19 mouse cellular contexts compared by ENCODE assay signal in the genomic region with DNA sequence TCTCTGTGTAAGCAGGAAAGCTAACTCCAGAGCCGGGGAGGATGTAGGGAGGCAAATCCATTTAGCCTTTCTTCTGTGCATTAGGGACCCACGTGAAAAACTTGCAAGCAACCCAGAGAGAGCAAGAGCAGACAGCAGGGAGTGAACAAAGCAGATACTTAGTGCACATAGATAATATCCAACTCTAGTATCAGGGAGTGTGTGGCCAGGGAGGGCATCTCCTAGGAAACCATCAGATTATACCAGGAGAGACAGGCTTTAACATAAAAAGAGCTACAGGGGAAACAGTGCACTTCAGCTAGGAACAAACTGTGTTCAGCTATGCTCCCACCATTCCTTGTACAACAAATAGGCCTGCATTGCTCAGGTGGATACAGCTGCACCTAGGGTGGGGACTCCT.
DNase-seq lines count a peak whose midpoint lies in the region; ATAC-seq and TF ChIP-seq lines count a peak whose summit lies in the region.
"Had no signal": no experiment of that assay in that cellular context is flagged by ENCODE, and none has a peak within 500 bp of the region (broad histone marks: within the 10 kb centered on the region; RNA-seq: fewer than 3 reads in every experiment).

No protein-coding gene starts in this region.

- H3K4me2 ChIP-seq in forebrain, embryonic 14.5 days (ENCODE audit: low read length), result no peak overlapping the region
- H3K4me2 ChIP-seq in forebrain, embryonic 12.5 days, result no peak overlapping the region
- no peak overlapping the region for H3K4me2 ChIP-seq in hindbrain, embryonic 15.5 days
- H3K4me2 ChIP-seq in stomach, embryonic 14.5 days (replicated peaks; ENCODE audit: low read depth, low read length), result no peak overlapping the region
- H3K4me2 ChIP-seq in stomach, postnatal 0 days (replicated peaks; ENCODE audit: low read depth), result no peak overlapping the region
- no peak overlapping the region for H3K4me2 ChIP-seq in midbrain, postnatal 0 days (ENCODE audit: low read depth, low read length, poor library complexity, severe bottlenecking)
- H3K4me2 ChIP-seq in lung, postnatal 0 days (replicated peaks; ENCODE audit: low read depth, low read length), result no peak overlapping the region
- H3K4me2 ChIP-seq: embryonic facial prominence, embryonic 12.5 days had no signal

- H3K36me3 ChIP-seq in forebrain, embryonic 14.5 days (ENCODE audit: control insufficient read depth, insufficient read depth, low read length), result no peaks in the 10 kb centered on the region
- H3K36me3 ChIP-seq in forebrain, embryonic 12.5 days (replicated peaks), result no peaks in the 10 kb centered on the region
- H3K36me3 ChIP-seq in hindbrain, embryonic 15.5 days, result no peaks in the 10 kb centered on the region
- H3K36me3 ChIP-seq in hindbrain, embryonic 10.5 days, result no peaks in the 10 kb centered on the region
- no peaks in the 10 kb centered on the region for H3K36me3 ChIP-seq in stomach, embryonic 14.5 days (ENCODE audit: control insufficient read depth, insufficient read depth, low read length)
- H3K36me3 ChIP-seq in stomach, postnatal 0 days (ENCODE audit: control insufficient read depth, insufficient read depth, low read length), result no peaks in the 10 kb centered on the region
- no peaks in the 10 kb centered on the region for H3K36me3 ChIP-seq in midbrain, postnatal 0 days (ENCODE audit: insufficient read depth, low read length)
- no peaks in the 10 kb centered on the region for H3K36me3 ChIP-seq in lung, postnatal 0 days (ENCODE audit: insufficient read depth, low read length)
- H3K36me3 ChIP-seq: embryonic facial prominence, embryonic 12.5 days; heart, embryonic 10.5 days had no signal

- H3K27me3 ChIP-seq in forebrain, embryonic 14.5 days (replicated peaks; ENCODE audit: control insufficient read depth, insufficient read depth, low read length), result no peaks in the 10 kb centered on the region
- H3K27me3 ChIP-seq in forebrain, embryonic 12.5 days, result no peaks in the 10 kb centered on the region
- H3K27me3 ChIP-seq in hindbrain, embryonic 15.5 days, result no peaks in the 10 kb centered on the region
- H3K27me3 ChIP-seq in hindbrain, embryonic 10.5 days (ENCODE audit: insufficient read depth, poor library complexity, severe bottlenecking), result no peaks in the 10 kb centered on the region
- H3K27me3 ChIP-seq in stomach, embryonic 14.5 days (ENCODE audit: control insufficient read depth, insufficient read depth, low read length), result no peaks in the 10 kb centered on the region
- H3K27me3 ChIP-seq in stomach, postnatal 0 days (ENCODE audit: control insufficient read depth, insufficient read depth, low read length), result no peaks in the 10 kb centered on the region
- no peaks in the 10 kb centered on the region for H3K27me3 ChIP-seq in midbrain, postnatal 0 days (ENCODE audit: insufficient read depth, low read length)
- no peaks in the 10 kb centered on the region for H3K27me3 ChIP-seq in lung, postnatal 0 days (replicated peaks; ENCODE audit: insufficient read depth, low read length)
- H3K27me3 ChIP-seq: embryonic facial prominence, embryonic 12.5 days had no signal

- ATAC-seq in forebrain, embryonic 14.5 days, result peak; percentile 26; the same call in 1 of the 2 replicates
- no peak for ATAC-seq in forebrain, embryonic 12.5 days (ENCODE audit: low FRiP score)
- no peak for ATAC-seq in hindbrain, embryonic 15.5 days (ENCODE audit: low FRiP score, low read depth)
- ATAC-seq in stomach, embryonic 14.5 days (ENCODE audit: insufficient number of reproducible peaks, insufficient read depth, low FRiP score, low read depth), result 0 out of 2 replicates have a peak, but pooled peaks have one; percentile 28
- ATAC-seq in stomach, postnatal 0 days (ENCODE audit: low FRiP score, low TSS enrichment), result no peak
- ATAC-seq in midbrain, postnatal 0 days (ENCODE audit: low FRiP score), result no peak
- ATAC-seq in lung, postnatal 0 days, result no peak
- ATAC-seq: hindbrain, embryonic 16.5 days; inflammation-experienced regulatory T-cells, adult 6 months had no signal

- no peak overlapping the region for H3K27ac ChIP-seq in forebrain, embryonic 14.5 days (ENCODE audit: low read depth, low read length)
- no peak overlapping the region for H3K27ac ChIP-seq in forebrain, embryonic 12.5 days
- 0 out of 2 replicates have a peak overlapping the region, but pooled peaks have one; percentile 1 for H3K27ac ChIP-seq in hindbrain, embryonic 15.5 days (replicated peaks)
- H3K27ac ChIP-seq in hindbrain, embryonic 10.5 days, result no peak overlapping the region
- no peak overlapping the region for H3K27ac ChIP-seq in stomach, embryonic 14.5 days (ENCODE audit: low read length)
- H3K27ac ChIP-seq in stomach, postnatal 0 days (replicated peaks), result no peak overlapping the region
- no peak overlapping the region for H3K27ac ChIP-seq in midbrain, postnatal 0 days (ENCODE audit: low read depth, low read length)
- H3K27ac ChIP-seq in lung, postnatal 0 days (ENCODE audit: low read length), result no peak overlapping the region
- H3K27ac ChIP-seq: embryonic facial prominence, embryonic 12.5 days; heart, embryonic 10.5 days had no signal

- WGBS in forebrain, embryonic 14.5 days, result 51% methylated on average over 2 of the region's 2 CpGs
- WGBS in forebrain, embryonic 12.5 days, result 39% methylated on average over 2 of the region's 2 CpGs
- 19% methylated on average over 2 of the region's 2 CpGs for WGBS in hindbrain, embryonic 15.5 days
- WGBS in hindbrain, embryonic 10.5 days, result 42% methylated on average over 2 of the region's 2 CpGs
- 20% methylated on average over 2 of the region's 2 CpGs for WGBS in stomach, embryonic 14.5 days
- 26% methylated on average over 2 of the region's 2 CpGs for WGBS in stomach, postnatal 0 days
- 12% methylated on average over 2 of the region's 2 CpGs for WGBS in midbrain, postnatal 0 days
- 28% methylated on average over 2 of the region's 2 CpGs for WGBS in lung, postnatal 0 days

- no peak for TF ChIP-seq EP300 in stomach, postnatal 0 days (optimal IDR thresholded peaks at IDR 0.05)
- TF ChIP-seq EP300 in lung, postnatal 0 days (IDR thresholded peaks at IDR 0.05), result no peak

- H3K4me1 ChIP-seq in forebrain, embryonic 14.5 days (ENCODE audit: control insufficient read depth, insufficient read depth, low read length), result no peaks in the 10 kb centered on the region
- peaks cover 14% of the 10 kb centered on the region; the same call in 1 of the 2 replicates for H3K4me1 ChIP-seq in forebrain, embryonic 12.5 days
- H3K4me1 ChIP-seq in hindbrain, embryonic 15.5 days (replicated peaks), result peaks cover 19% of the 10 kb centered on the region
- H3K4me1 ChIP-seq in hindbrain, embryonic 10.5 days (replicated peaks), result peaks cover 35% of the 10 kb centered on the region
- no peaks in the 10 kb centered on the region for H3K4me1 ChIP-seq in stomach, embryonic 14.5 days (ENCODE audit: control insufficient read depth, insufficient read depth, low read length)
- no peaks in the 10 kb centered on the region for H3K4me1 ChIP-seq in stomach, postnatal 0 days (replicated peaks; ENCODE audit: control insufficient read depth, insufficient read depth)
- no peaks in the 10 kb centered on the region; the same call in 1 of the 2 replicates for H3K4me1 ChIP-seq in midbrain, postnatal 0 days (ENCODE audit: insufficient read depth, low read length)
- no peaks in the 10 kb centered on the region for H3K4me1 ChIP-seq in lung, postnatal 0 days (ENCODE audit: insufficient read depth, low read depth, low read length)
- H3K4me1 ChIP-seq: embryonic facial prominence, embryonic 12.5 days had no signal

- H3K9ac ChIP-seq in forebrain, embryonic 14.5 days (ENCODE audit: low read length), result no peak overlapping the region
- H3K9ac ChIP-seq in forebrain, embryonic 12.5 days, result no peak overlapping the region
- H3K9ac ChIP-seq in hindbrain, embryonic 15.5 days, result no peak overlapping the region
- no peak overlapping the region for H3K9ac ChIP-seq in stomach, embryonic 14.5 days (replicated peaks; ENCODE audit: low read depth, low read length)
- no peak overlapping the region for H3K9ac ChIP-seq in stomach, postnatal 0 days (ENCODE audit: low read length)
- H3K9ac ChIP-seq in midbrain, postnatal 0 days (replicated peaks; ENCODE audit: low read length, poor library complexity, severe bottlenecking), result 0 out of 2 replicates have a peak overlapping the region, but pooled peaks have one; percentile 19
- no peak overlapping the region for H3K9ac ChIP-seq in lung, postnatal 0 days (replicated peaks; ENCODE audit: low read depth)
- H3K9ac ChIP-seq: embryonic facial prominence, embryonic 12.5 days had no signal

- DNase-seq in forebrain, embryonic 14.5 days (ENCODE audit: low spot score), result peak; percentile 16
- DNase-seq in hindbrain, embryonic 10.5 days (ENCODE audit: low spot score), result no peak
- no peak for DNase-seq in stomach, postnatal 0 days (ENCODE audit: low spot score)
- DNase-seq in midbrain, postnatal 0 days (ENCODE audit: low spot score), result no peak
- DNase-seq in lung, postnatal 0 days (ENCODE audit: low spot score), result no peak
- DNase-seq: adrenal gland, postnatal 10 days; cerebellum, adult 11-12 months; cerebellum, adult 9-10 months; cerebellum, postnatal 25 days; heart, adult 18-20 months; heart, postnatal 10 days; heart, postnatal 4 days had no signal

- no peak overlapping the region for H3K4me3 ChIP-seq in forebrain, embryonic 14.5 days (ENCODE audit: low read depth, low read length)
- H3K4me3 ChIP-seq in forebrain, embryonic 12.5 days (replicated peaks), result no peak overlapping the region
- H3K4me3 ChIP-seq in hindbrain, embryonic 15.5 days, result no peak overlapping the region
- H3K4me3 ChIP-seq in hindbrain, embryonic 10.5 days, result no peak overlapping the region
- H3K4me3 ChIP-seq in stomach, embryonic 14.5 days (ENCODE audit: low read depth, low read length), result no peak overlapping the region
- H3K4me3 ChIP-seq in stomach, postnatal 0 days (ENCODE audit: low read depth, low read length), result no peak overlapping the region
- no peak overlapping the region for H3K4me3 ChIP-seq in midbrain, postnatal 0 days (ENCODE audit: low read depth, low read length)
- no peak overlapping the region for H3K4me3 ChIP-seq in lung, postnatal 0 days (ENCODE audit: low read depth, low read length)
- H3K4me3 ChIP-seq: embryonic facial prominence, embryonic 12.5 days; heart, embryonic 10.5 days had no signal

- H3K9me3 ChIP-seq in forebrain, embryonic 14.5 days (replicated peaks; ENCODE audit: control insufficient read depth, low read length), result no peaks in the 10 kb centered on the region
- H3K9me3 ChIP-seq in forebrain, embryonic 12.5 days, result no peaks in the 10 kb centered on the region
- H3K9me3 ChIP-seq in hindbrain, embryonic 15.5 days, result no peaks in the 10 kb centered on the region
- H3K9me3 ChIP-seq in hindbrain, embryonic 10.5 days, result no peaks in the 10 kb centered on the region
- H3K9me3 ChIP-seq in stomach, embryonic 14.5 days (ENCODE audit: control insufficient read depth, low read depth, low read length), result no peaks in the 10 kb centered on the region
- no peaks in the 10 kb centered on the region for H3K9me3 ChIP-seq in stomach, postnatal 0 days (ENCODE audit: control insufficient read depth, low read length)
- no peaks in the 10 kb centered on the region for H3K9me3 ChIP-seq in midbrain, postnatal 0 days (ENCODE audit: low read length)
- no peaks in the 10 kb centered on the region for H3K9me3 ChIP-seq in lung, postnatal 0 days (ENCODE audit: low read length)
- H3K9me3 ChIP-seq: embryonic facial prominence, embryonic 12.5 days; heart, embryonic 10.5 days had no signal

- TF ChIP-seq CTCF in stomach, postnatal 0 days (IDR thresholded peaks at IDR 0.05; ENCODE audit: low read depth), result no peak
- TF ChIP-seq CTCF in midbrain, postnatal 0 days (IDR thresholded peaks at IDR 0.05), result no peak
- no peak for TF ChIP-seq CTCF in lung, postnatal 0 days (IDR thresholded peaks at IDR 0.05)

Comparison
In these comparisons a context has a peak if more than half of its experiments do, and no peak if none do; other contexts are left out.
1. ATAC-seq: peak in forebrain, embryonic 14.5 days (single experiment) and stomach, embryonic 14.5 days (single experiment); none in forebrain, embryonic 12.5 days (single experiment), hindbrain, embryonic 15.5 days (single experiment), stomach, postnatal 0 days (single experiment), midbrain, postnatal 0 days (single experiment) and lung, postnatal 0 days (single experiment).